Comparison of ENCODE assay signal across 10 mouse cellular contexts in genomic region chr2:32965511-32966183, GRCm38 (mm10). TPM values are rescaled to one million over a fixed set of nuclear protein-coding genes. Genes with fewer than 3 reads are reported as not detected.
A peak's percentile ranks its signal among the peaks of the same experiment; 100 is the strongest.
DNase-seq lines count a peak whose midpoint lies in the region; ATAC-seq lines count a peak whose summit lies in the region.
"Had no signal": no experiment of that assay in that cellular context is flagged by ENCODE, and none has a peak within 500 bp of the region (broad histone marks: within the 10 kb centered on the region; RNA-seq: fewer than 3 reads in every experiment).

No protein-coding gene starts in this region.

- peak overlapping the region; percentile 99; the same call in 1 of the 2 replicates for H3K27ac ChIP-seq in kidney, embryonic 15.5 days
- no peak overlapping the region; the same call in 1 of the 2 replicates for H3K27ac ChIP-seq in hindbrain, embryonic 15.5 days (replicated peaks)

- peak overlapping the region; percentile 90 for H3K4me2 ChIP-seq in kidney, embryonic 15.5 days
- H3K4me2 ChIP-seq in hindbrain, embryonic 15.5 days = no peak overlapping the region

- no peak for DNase-seq in kidney, postnatal 36 days
- DNase-seq in R1 (ENCODE audit: low read depth, low spot score) = peak; percentile 72
- DNase-seq in naive thymus-derived CD4-positive, alpha-beta T cell, adult 2 months (ENCODE audit: low read depth) = peak; percentile 32
- no peak for DNase-seq in kidney, adult 18-20 months
- DNase-seq in adrenal gland, adult 8-10 months = no peak
- no peak for DNase-seq in right cerebral cortex, postnatal 25 days
- DNase-seq: cerebellum, adult 11 months; lung, postnatal 36 days had no signal

- H3K4me1 ChIP-seq in kidney, embryonic 15.5 days = peaks cover 53% of the 10 kb centered on the region
- H3K4me1 ChIP-seq in hindbrain, embryonic 15.5 days (replicated peaks) = peaks cover 46% of the 10 kb centered on the region

- peak overlapping the region; percentile 56; the same call in 1 of the 2 replicates for H3K4me3 ChIP-seq in kidney, embryonic 15.5 days (replicated peaks)
- peak overlapping the region; percentile 56; the same call in 1 of the 2 replicates for H3K4me3 ChIP-seq in hindbrain, embryonic 15.5 days

- WGBS in kidney, embryonic 15.5 days = 13% methylated on average over 7 of the region's 7 CpGs
- WGBS in hindbrain, embryonic 15.5 days = 20% methylated on average over 7 of the region's 7 CpGs

- H3K9ac ChIP-seq in kidney, embryonic 15.5 days = 0 out of 2 replicates have a peak overlapping the region, but pooled peaks have one; percentile 81
- H3K9ac ChIP-seq in hindbrain, embryonic 15.5 days = no peak overlapping the region

- ATAC-seq in kidney, embryonic 15.5 days (replicated peaks; ENCODE audit: low FRiP score) = no peak
- ATAC-seq in hindbrain, embryonic 15.5 days (ENCODE audit: low FRiP score, low read depth) = no peak

- no peaks in the 10 kb centered on the region for H3K9me3 ChIP-seq in kidney, embryonic 15.5 days (replicated peaks)
- H3K9me3 ChIP-seq in hindbrain, embryonic 15.5 days = no peaks in the 10 kb centered on the region

- peaks cover 27% of the 10 kb centered on the region for H3K36me3 ChIP-seq in kidney, embryonic 15.5 days
- peaks cover 16% of the 10 kb centered on the region for H3K36me3 ChIP-seq in hindbrain, embryonic 15.5 days

- H3K27me3 ChIP-seq in kidney, embryonic 15.5 days = no peaks in the 10 kb centered on the region
- H3K27me3 ChIP-seq in hindbrain, embryonic 15.5 days = no peaks in the 10 kb centered on the region

RNA-seq across cellular contexts. Expression of gene Lrsam1, which starts 4.2 kb away (rescaled TPM):
- 11.2 and 12.2 TPM in 2 replicates for polyA plus RNA-seq in kidney, embryonic 15.5 days (2015; fragmentation: Nextera tagmentation; extraction: Ambion mirVana)
- 22.6 and 25.2 TPM in 2 replicates for polyA plus RNA-seq in hindbrain, embryonic 15.5 days (2015; fragmentation: Nextera tagmentation; extraction: Ambion mirVana)
- total RNA-seq in adrenal gland, adult 8-10 months (2022) = 10 to 100 TPM; 23.3 to 38.9 (median 28.5) TPM

RNA-seq across cellular contexts. Expression of gene Rpl12, which starts 4.3 kb away (rescaled TPM):
- 204 and 210 TPM in 2 replicates for polyA plus RNA-seq in kidney, embryonic 15.5 days (2015; fragmentation: Nextera tagmentation; extraction: Ambion mirVana)
- polyA plus RNA-seq in hindbrain, embryonic 15.5 days (2015; fragmentation: Nextera tagmentation; extraction: Ambion mirVana) = 94.0 and 104 TPM in 2 replicates
- total RNA-seq in adrenal gland, adult 8-10 months (2022) = 100 to 1,000 TPM; 137 to 206 (median 196) TPM

RNA-seq across cellular contexts. Expression of gene Slc2a8, which starts 16.2 kb away (rescaled TPM):
- polyA plus RNA-seq in kidney, embryonic 15.5 days (2015; fragmentation: Nextera tagmentation; extraction: Ambion mirVana) = 28.9 and 30.6 TPM in 2 replicates
- polyA plus RNA-seq in hindbrain, embryonic 15.5 days (2015; fragmentation: Nextera tagmentation; extraction: Ambion mirVana) = 19.8 and 24.5 TPM in 2 replicates
- total RNA-seq in adrenal gland, adult 8-10 months (2022) = 10 to 100 TPM; 19.8 to 28.5 (median 24.4) TPM

Comparison
In these comparisons a context has a peak if more than half of its experiments do, and no peak if none do; other contexts are left out.
1. DNase-seq: peak in R1 (single experiment) and naive thymus-derived CD4-positive, alpha-beta T cell, adult 2 months (single experiment); none in kidney, postnatal 36 days (0 of 2), kidney, adult 18-20 months (single experiment), adrenal gland, adult 8-10 months (single experiment) and right cerebral cortex, postnatal 25 days (single experiment).